Mouse (Mus musculus) erythroblast, embryonic 14.5 days (primary cell): Measurements from ENCODE around the gene Psmc2. TPM values are rescaled to one million over a fixed set of nuclear protein-coding genes. Genes with fewer than 3 reads are reported as not detected.

ENCODE experiments used
- H3K27me3 ChIP-seq: 2 replicates; pipeline ENCODE4 v1.6.1; 2012; ENCODE audit warnings: inconsistent platforms; ENCODE audit not compliant: control insufficient read depth
- H3K36me3 ChIP-seq: 2 replicates; pipeline ENCODE4 v1.6.1; 2012; ENCODE audit warnings: mild to moderate bottlenecking, inconsistent platforms; ENCODE audit not compliant: control insufficient read depth
- H3K4me1 ChIP-seq: 2 replicates; pipeline ENCODE4 v1.6.1; 2012; ENCODE audit warnings: inconsistent platforms; ENCODE audit not compliant: control insufficient read depth
- H3K4me3 ChIP-seq: replicated peaks from 2 replicates; pipeline ENCODE3; 2012; ENCODE audit warnings: moderate library complexity, mild to moderate bottlenecking, inconsistent platforms
- H3K9me3 ChIP-seq: 2 replicates; pipeline ENCODE4 v1.6.1; 2012; ENCODE audit warnings: low read length, inconsistent platforms, mixed read lengths; ENCODE audit not compliant: control insufficient read depth
- GATA1 ChIP-seq: IDR thresholded peaks from 2 replicates; pipeline ENCODE4 v1.6.1; 2012; ENCODE audit warnings: low read length, inconsistent platforms, mixed read lengths
- TAL1 ChIP-seq: IDR thresholded peaks from 3 replicates; pipeline ENCODE4 v1.6.1; 2012; ENCODE audit warnings: low read length, inconsistent platforms, mixed read lengths
- polyA plus RNA-seq: library from polyadenylated mRNA; stranded (reverse); fragments of >175 nt; gene quantifications from 2 replicates; pipeline ENCODE4 v1.2.3, GENCODE M21; 2012

Psmc2 gene
- polyA plus RNA-seq, 1 experiment: 1.0 TPM

DNA sequence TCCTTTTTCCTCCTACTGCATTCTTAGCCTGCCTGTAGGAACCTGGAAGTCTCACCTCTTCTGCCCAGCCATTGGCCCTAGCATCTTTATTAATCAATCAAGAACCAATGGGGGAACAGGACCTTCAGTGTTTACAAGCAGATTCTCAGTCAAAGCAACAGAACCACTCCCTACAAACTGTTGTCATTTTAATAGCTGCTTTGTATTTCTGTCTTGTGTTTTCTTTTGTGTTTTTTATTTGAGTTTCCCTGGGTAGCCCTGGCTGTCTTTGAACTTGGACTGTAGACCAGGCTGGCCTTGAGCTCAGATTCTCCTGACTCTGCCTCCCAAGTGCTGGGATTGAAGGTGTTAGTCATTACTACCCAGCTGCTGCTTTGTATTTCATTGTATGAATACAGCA is 7.1 kb downstream of the Psmc2 start:
- Histone ChIP-seq H3K4me3 (no peak overlapping the region), H3K9me3 (no peaks in the 10 kb centered on the region), H3K27me3 (no peaks in the 10 kb centered on the region), H3K4me1 (peaks cover 39% of the 10 kb centered on the region), H3K36me3 (peaks cover 67% of the 10 kb centered on the region)
- TF ChIP-seq TAL1 (no peak), GATA1 (no peak)

- H3K4me3 ChIP-seq: no peak overlapping the region
- no peak for TF ChIP-seq TAL1
- no peaks in the 10 kb centered on the region for H3K9me3 ChIP-seq
- no peaks in the 10 kb centered on the region for H3K27me3 ChIP-seq
- H3K36me3 ChIP-seq: peaks cover 69% of the 10 kb centered on the region
- no peaks in the 10 kb centered on the region; the same call in 1 of the 2 replicates for H3K4me1 ChIP-seq
These were observed 17.8 kb downstream of the Psmc2 start for GRCm38 (mm10) chr5:21802907-21803306.

DNA sequence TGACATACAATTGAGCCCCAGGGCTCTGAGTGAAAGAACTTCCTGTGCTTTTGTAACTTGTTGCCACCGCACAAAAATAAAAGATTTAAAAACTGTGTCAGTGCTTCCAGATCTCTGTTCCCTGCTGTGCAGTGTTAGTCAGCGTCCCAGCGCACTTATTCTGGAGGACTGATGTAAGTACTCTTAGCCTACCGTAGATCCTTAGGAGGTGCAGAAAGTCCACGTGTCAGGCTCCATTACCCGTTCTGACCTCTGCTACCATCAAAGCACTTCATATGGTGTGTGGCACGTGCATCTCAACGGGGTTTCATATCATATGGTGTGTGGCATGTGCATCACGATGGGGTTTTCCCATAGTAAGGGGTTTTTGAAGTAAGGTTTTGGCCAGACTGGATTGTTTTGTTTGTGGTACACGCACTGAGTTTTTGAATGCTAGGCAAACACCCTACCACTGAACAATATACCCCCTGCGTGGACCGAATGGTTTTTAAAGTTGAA is 18.7 kb downstream of the Psmc2 start:
- no peaks in the 10 kb centered on the region; the same call in 1 of the 2 replicates for H3K4me1 ChIP-seq
- TF ChIP-seq GATA1 (no peak), TAL1 (no peak)
- peaks cover 62% of the 10 kb centered on the region for H3K36me3 ChIP-seq

DNA sequence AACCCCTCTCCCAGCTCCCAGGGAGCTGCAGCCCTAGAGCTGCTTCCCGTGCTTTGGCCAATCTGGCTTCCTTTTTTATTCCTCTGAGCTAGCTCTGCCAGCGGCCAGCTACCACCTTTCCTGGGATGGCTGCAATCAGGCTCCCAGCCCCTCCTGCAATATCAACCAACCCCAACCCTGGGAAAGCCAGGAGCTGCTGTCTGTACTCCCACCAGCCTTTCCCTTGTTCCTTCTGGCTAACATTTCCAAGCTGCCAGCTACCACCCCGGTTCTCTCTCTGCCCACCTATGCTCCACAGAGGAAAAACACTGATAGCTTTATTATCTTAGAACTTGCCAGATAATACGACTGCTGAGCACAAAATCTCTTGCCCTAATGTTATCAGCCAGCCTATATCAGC is 19.8 kb downstream of the Psmc2 start:
- H3K36me3 ChIP-seq: peaks cover 51% of the 10 kb centered on the region
- no peaks in the 10 kb centered on the region for H3K27me3 ChIP-seq
- H3K4me3 ChIP-seq: no peak overlapping the region
- no peaks in the 10 kb centered on the region for H3K9me3 ChIP-seq
- TF ChIP-seq GATA1: no peak
- TF ChIP-seq TAL1: no peak
- H3K4me1 ChIP-seq: no peaks in the 10 kb centered on the region; the same call in 1 of the 2 replicates

More for the DNA sequence above, 18.7 kb downstream of the Psmc2 start:
- Histone ChIP-seq H3K4me3 (no peak overlapping the region), H3K27me3 (no peaks in the 10 kb centered on the region), H3K9me3 (no peaks in the 10 kb centered on the region)

DNA sequence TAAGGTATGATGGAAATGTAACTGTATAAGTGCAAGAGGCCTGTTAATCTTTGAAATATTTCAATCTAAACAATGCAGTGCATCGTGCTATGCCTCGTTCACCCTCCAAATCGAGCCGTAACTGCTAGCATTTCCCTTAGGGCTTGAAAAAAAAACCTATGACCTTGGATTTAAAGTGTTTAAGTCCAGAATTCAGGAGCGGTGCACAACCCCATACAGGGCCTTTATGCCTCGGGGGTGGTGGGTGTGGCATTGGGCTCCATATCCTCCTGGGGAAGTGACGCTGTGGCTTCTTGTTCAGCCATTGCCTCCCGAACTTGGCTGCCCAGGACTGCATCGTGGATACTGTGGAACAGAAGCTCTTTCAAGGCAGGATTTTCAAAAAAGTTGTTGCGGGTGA is 25.8 kb downstream of the Psmc2 start:
- Histone ChIP-seq H3K9me3 (no peaks in the 10 kb centered on the region), H3K27me3 (no peaks in the 10 kb centered on the region), H3K4me3 (no peak overlapping the region), H3K36me3 (no peaks in the 10 kb centered on the region), H3K4me1 (no peaks in the 10 kb centered on the region)
- TF ChIP-seq TAL1 (no peak), GATA1 (no peak)

- H3K9me3 ChIP-seq: no peaks in the 10 kb centered on the region
- H3K4me1 ChIP-seq: no peaks in the 10 kb centered on the region
- TF ChIP-seq TAL1: no peak
- TF ChIP-seq GATA1: no peak
- no peak overlapping the region for H3K4me3 ChIP-seq
- H3K27me3 ChIP-seq: no peaks in the 10 kb centered on the region
- H3K36me3 ChIP-seq: no peaks in the 10 kb centered on the region
These were observed 28.9 kb downstream of the Psmc2 start for GRCm38 (mm10) chr5:21813994-21814393.

DNA sequence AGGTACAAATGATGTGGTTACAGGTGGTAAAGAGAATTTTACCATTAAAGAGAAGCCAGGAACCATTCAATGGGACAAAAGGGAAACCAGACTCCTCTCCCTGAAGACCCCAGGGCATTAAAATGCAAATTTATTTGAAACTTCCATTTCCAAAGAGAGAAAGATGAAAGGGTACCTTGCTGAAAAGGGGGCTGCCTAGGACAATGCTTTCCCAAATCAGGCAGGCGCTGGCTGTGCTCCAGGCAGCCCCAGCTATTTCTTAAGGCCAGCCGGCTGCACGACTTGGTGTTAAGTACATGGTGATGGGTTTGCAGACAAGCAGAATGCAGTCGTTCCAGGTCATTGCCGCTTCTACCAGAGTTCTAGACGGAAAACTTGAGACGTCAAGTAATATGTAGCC is 41.3 kb downstream of the Psmc2 start:
- Histone ChIP-seq H3K4me3 (no peak overlapping the region), H3K9me3 (no peaks in the 10 kb centered on the region), H3K36me3 (no peaks in the 10 kb centered on the region), H3K27me3 (no peaks in the 10 kb centered on the region), H3K4me1 (no peaks in the 10 kb centered on the region)
- TF ChIP-seq TAL1: no peak
- TF ChIP-seq GATA1: no peak

DNA sequence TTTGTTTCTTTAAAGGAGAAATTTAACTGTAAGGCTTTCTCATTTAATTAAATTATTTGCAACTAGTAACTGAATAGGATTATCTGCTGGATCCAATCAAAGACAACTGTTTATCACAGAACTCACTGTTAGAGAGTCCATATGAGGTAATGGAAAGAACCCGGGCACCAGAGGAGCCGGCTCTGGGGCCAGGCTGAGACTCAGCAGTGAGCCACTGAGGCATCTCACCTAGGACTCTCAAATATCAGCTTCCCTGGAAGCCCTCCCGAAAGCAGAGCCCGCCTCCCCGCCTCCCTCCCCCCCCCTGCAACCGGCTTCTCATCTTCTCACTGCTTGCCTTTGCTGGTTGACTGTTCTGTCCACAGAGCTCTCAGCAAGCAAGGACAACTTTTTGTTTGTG is 42.6 kb downstream of the Psmc2 start:
- no peaks in the 10 kb centered on the region for H3K27me3 ChIP-seq
- TF ChIP-seq GATA1: no peak
- no peak for TF ChIP-seq TAL1
- H3K4me1 ChIP-seq: no peaks in the 10 kb centered on the region

DNA sequence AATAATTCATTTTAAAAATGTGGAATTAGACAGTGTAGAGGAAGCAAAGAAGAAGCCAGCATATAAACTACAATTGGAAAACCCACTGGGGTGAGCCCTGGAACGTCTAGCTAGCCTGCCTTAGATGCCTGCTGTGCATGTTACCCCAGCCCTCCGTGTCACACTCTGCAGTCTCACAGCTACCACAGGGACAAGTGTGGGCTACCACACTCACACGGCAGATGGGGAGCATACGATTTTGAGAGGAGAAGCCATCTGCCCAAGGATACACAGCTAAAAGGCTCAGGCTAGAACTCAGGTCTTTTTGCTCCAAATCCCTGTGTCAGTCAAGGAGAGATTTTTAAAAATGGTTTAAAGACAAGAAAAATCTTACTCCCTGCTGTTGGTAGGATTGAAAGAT is 43.8 kb downstream of the Psmc2 start:
- H3K9me3 ChIP-seq: no peaks in the 10 kb centered on the region
- H3K4me3 ChIP-seq: no peak overlapping the region
- no peaks in the 10 kb centered on the region for H3K36me3 ChIP-seq
- H3K27me3 ChIP-seq: no peaks in the 10 kb centered on the region
- no peaks in the 10 kb centered on the region for H3K4me1 ChIP-seq
- TF ChIP-seq TAL1 (no peak), GATA1 (no peak)

More for the DNA sequence above, 42.6 kb downstream of the Psmc2 start:
- no peaks in the 10 kb centered on the region for H3K36me3 ChIP-seq
- no peak overlapping the region for H3K4me3 ChIP-seq
- no peaks in the 10 kb centered on the region for H3K9me3 ChIP-seq

DNA sequence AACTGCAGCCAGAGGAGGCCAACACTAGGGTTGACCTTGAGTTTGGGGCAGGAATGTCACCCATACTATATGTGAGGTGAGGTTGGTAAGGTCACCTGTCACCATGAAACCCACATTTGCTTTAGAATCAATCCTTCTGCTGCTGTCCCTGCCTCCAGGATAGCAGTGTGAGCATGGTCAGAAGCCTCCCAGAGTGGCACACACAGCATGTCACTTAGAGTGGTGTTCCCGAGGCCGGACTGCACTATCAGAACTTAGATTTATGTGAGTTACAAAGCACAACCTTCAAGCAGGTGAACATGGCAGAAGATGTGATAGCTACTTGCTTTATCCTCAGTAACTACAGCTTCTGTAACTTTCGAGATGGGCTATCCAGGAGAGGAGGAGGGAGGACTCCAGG is 46.7 kb downstream of the Psmc2 start:
- H3K27me3 ChIP-seq: no peaks in the 10 kb centered on the region
- no peaks in the 10 kb centered on the region for H3K9me3 ChIP-seq
- H3K4me3 ChIP-seq: no peak overlapping the region
- no peaks in the 10 kb centered on the region for H3K36me3 ChIP-seq
- TF ChIP-seq TAL1 (no peak), GATA1 (no peak)
- no peaks in the 10 kb centered on the region for H3K4me1 ChIP-seq
